Mouse (Mus musculus) intestine, postnatal 0 days (tissue): ENCODE results near the gene Mks1. TPM values are rescaled to one million over a fixed set of nuclear protein-coding genes. Genes with fewer than 3 reads are reported as not detected.
"Not testable (repeated sequence)": the region's sequence is repeated elsewhere in the genome, so short reads cannot be mapped to it uniquely, and the experiment has no call there.

Source experiments
- ATAC-seq: fragments of 200-750 bp; cut with Nextera tagmentation; 2 replicates; pipeline ENCODE4 v1.8.0; 2017; ENCODE audit warnings: mild to moderate bottlenecking, moderate TSS enrichment, moderate library complexity
- H3K27ac ChIP-seq: fragments of 300-500 bp; sonication (generic); 2 replicates; pipeline ENCODE4 v1.5.1; 2014; ENCODE audit warnings: mild to moderate bottlenecking, low read depth, low read length, moderate library complexity
- H3K27me3 ChIP-seq: fragments of 300-500 bp; sonication (generic); replicated peaks from 2 replicates; pipeline ENCODE4 v1.6.1; 2014; ENCODE audit warnings: low read length, mixed read lengths; ENCODE audit not compliant: control insufficient read depth, insufficient read depth
- H3K36me3 ChIP-seq: fragments of 300-500 bp; sonication (generic); 2 replicates; pipeline ENCODE4 v1.6.1; 2014; ENCODE audit warnings: mild to moderate bottlenecking, moderate library complexity; ENCODE audit not compliant: control insufficient read depth, insufficient read depth
- H3K4me1 ChIP-seq: fragments of 300-500 bp; sonication (generic); replicated peaks from 2 replicates; pipeline ENCODE4 v1.6.1; 2014; ENCODE audit warnings: antibody characterized with exemption, low read length, mixed read lengths; ENCODE audit not compliant: control insufficient read depth, insufficient read depth
- H3K4me2 ChIP-seq: fragments of 300-500 bp; sonication (generic); replicated peaks from 2 replicates; pipeline ENCODE4 v1.6.1; 2014; ENCODE audit warnings: low read depth, mild to moderate bottlenecking, moderate library complexity
- H3K4me3 ChIP-seq: fragments of 300-500 bp; sonication (generic); 2 replicates; pipeline ENCODE4 v1.5.1; 2014; ENCODE audit warnings: low read depth, low read length
- H3K9ac ChIP-seq: fragments of 300-500 bp; sonication (generic); 2 replicates; pipeline ENCODE4 v1.6.1; 2014; ENCODE audit warnings: mild to moderate bottlenecking, low read depth, low read length
- H3K9me3 ChIP-seq: fragments of 300-500 bp; sonication (generic); 2 replicates; pipeline ENCODE4 v1.6.1; 2016; ENCODE audit warnings: mixed run types; ENCODE audit not compliant: control insufficient read depth
- CTCF ChIP-seq: sonication (generic); IDR thresholded peaks from 2 replicates; pipeline ENCODE4 v1.5.1; 2016; ENCODE audit warnings: low read depth, mild to moderate bottlenecking, control low read depth, antibody characterized with exemption, moderate library complexity
- WGBS: fragments of 180-500 bp; shearing (Covaris S2); extraction: QIAGEN DNeasy Blood & Tissue Kit; methylation state at CpG from one replicate; pipeline ENCODE4 v1.1.7; 2014; 5-methylcytosine and 5-hydroxymethylcytosine counted together
- polyA plus RNA-seq: library from polyadenylated mRNA; unstranded; fragments of >200 nt; fragmentation: Nextera tagmentation; extraction: Ambion mirVana; gene quantifications from 2 replicates; pipeline ENCODE4 v1.2.1, GENCODE M21; 2015

The Mks1 gene
- polyA plus RNA-seq, 1 experiment from 2014 or later, result 2.6 TPM

DNA sequence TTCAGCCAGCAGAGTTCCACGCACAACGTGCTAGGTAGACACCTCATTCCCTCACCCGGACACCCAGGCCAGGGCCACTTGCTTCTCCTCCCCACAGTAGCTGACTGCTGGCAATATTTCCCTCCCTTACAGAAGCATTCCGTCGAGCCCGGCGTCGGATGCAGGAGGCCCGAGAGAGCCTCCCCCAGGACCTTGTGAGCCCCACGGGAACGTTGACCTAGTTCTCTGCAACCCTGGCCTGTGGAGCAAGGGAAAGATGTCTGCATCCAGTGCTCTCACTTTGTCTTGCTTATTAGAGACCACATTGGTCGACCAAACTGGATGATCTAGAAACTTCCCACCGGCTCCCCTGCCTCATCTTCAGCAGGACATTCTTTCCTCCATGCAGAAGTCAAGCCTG is 9.8 kb downstream of the Mks1 start:
- H3K4me3 ChIP-seq, result no peak overlapping the region

DNA sequence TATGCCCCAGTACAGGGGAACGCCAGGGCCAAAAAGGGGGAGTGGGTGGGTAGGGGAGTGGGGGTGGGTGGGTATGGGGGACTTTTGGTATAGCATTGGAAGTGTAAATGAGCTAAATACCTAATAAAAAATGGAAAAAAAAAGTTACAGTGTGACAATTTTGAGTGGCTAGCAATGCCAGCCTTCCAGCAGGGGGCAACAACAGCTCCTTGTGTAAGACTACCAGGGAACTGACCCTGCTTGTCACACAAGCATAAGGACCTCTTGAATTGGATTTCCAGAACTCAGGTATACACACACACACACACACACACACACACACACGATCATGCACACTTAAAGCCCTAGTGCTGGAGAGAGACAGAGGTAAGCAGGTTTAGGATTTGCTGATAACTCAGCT is 13.9 kb downstream of the Mks1 start:
- TF ChIP-seq CTCF, result peak; percentile 55
- H3K4me2 ChIP-seq, H3K4me1 ChIP-seq, H3K4me3 ChIP-seq, H3K9me3 ChIP-seq, H3K27me3 ChIP-seq, ATAC-seq, H3K27ac ChIP-seq, H3K9ac ChIP-seq: not testable (repeated sequence)
- H3K36me3 ChIP-seq, result peaks cover 12% of the 10 kb centered on the region
- WGBS, result 69% methylated on average over 1 of the region's 2 CpGs

More for the DNA sequence above, 9.8 kb downstream of the Mks1 start:
- Histone ChIP-seq H3K4me1 (no peaks in the 10 kb centered on the region), H3K27ac (no peak overlapping the region), H3K9ac (no peak overlapping the region), H3K36me3 (peaks cover 33% of the 10 kb centered on the region), H3K9me3 (no peaks in the 10 kb centered on the region), H3K27me3 (no peaks in the 10 kb centered on the region), H3K4me2 (no peak overlapping the region)
- 92% methylated on average over 13 of the region's 13 CpGs for WGBS
- TF ChIP-seq CTCF, result no peak
- ATAC-seq, result no peak

DNA sequence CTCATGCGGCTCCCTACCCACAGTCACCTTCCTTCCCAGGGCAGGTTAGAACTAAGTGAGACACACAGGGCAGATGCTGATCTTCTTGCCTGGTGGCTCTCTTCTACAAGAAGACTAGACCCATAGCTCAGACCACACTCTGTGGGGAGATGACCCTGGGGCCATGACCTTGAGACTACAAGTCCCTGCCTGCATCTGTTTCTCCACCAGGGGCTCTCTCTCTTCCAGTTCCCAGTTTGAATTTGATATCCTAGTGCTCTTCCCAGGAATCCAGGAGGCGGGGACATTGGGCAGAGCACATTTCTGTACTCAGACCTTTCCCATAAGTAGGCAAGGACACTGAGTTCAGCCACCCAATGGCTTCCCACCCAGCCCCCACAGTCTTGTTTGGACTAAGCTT is 17.1 kb downstream of the Mks1 start:
- no peaks in the 10 kb centered on the region for H3K27me3 ChIP-seq

DNA sequence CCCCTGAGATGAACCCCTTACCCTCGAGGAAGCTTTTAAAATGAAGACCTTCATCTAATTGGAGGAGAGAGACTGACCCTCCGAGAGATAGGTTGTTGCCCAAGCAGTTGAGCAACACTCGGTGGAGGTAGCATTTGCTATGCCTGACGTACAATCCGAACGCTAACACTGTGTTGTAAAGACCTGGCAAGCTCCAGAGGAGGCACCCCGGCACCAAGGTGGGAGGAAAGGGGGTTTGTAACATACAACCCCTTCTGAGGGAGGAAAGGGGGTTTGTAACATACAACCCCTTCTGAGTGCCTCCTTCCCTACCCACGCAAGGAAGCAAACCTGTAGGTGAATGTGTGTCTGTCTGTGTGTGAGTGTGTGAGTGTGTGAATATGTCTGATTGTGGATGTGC is 18.8 kb downstream of the Mks1 start:
- TF ChIP-seq CTCF, result no peak
- Histone ChIP-seq H3K27me3 (no peaks in the 10 kb centered on the region), H3K4me3 (no peak overlapping the region), H3K4me2 (no peak overlapping the region), H3K36me3 (no peaks in the 10 kb centered on the region), H3K9ac (no peak overlapping the region), H3K27ac (no peak overlapping the region), H3K4me1 (no peaks in the 10 kb centered on the region), H3K9me3 (no peaks in the 10 kb centered on the region)
- ATAC-seq, result no peak
- 31% methylated on average over 8 of the region's 8 CpGs for whole genome bisulfite sequencing

More for the DNA sequence above, 17.1 kb downstream of the Mks1 start:
- Histone ChIP-seq H3K9ac (no peak overlapping the region), H3K9me3 (no peaks in the 10 kb centered on the region), H3K27ac (no peak overlapping the region), H3K4me2 (no peak overlapping the region), H3K4me1 (no peaks in the 10 kb centered on the region), H3K4me3 (no peak overlapping the region), H3K36me3 (no peaks in the 10 kb centered on the region)
- no peak for ATAC-seq
- 0 out of 2 replicates have a peak, but pooled peaks have one; percentile 14 for TF ChIP-seq CTCF
- WGBS, result 73% methylated on average over 2 of the region's 2 CpGs

DNA sequence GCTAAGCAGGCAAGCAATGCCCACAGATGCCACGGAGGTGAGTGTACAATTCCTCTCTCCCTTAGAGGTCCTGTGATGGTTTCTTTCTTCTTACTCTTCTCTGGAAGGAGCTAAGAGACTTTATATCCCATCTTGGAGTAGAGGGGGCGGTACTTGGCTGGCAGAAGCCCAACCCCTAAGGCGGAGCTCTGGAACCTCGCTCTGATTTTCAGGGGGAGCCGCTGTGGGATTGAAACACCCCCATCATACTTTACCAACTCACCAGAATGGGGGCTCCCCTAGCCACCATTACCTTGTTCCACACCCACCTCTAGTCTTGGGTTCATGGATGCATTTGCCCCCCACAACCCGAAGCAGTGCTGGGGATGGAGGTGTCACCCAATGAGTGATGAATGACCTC is 22.4 kb downstream of the Mks1 start, which contains the start of gene Epx:
Gene Epx (minus strand): TSS at position 101 of the 400 bp plus-strand sequence.
- no peaks in the 10 kb centered on the region for H3K27me3 ChIP-seq
- no peaks in the 10 kb centered on the region for H3K36me3 ChIP-seq
- H3K4me2 ChIP-seq, result no peak within 1 kb of the TSS
- no peak for TF ChIP-seq CTCF
- H3K9ac ChIP-seq, result no peak within 1 kb of the TSS
- H3K4me3 ChIP-seq, result no peak within 1 kb of the TSS
- 70% methylated on average over 6 of the region's 6 CpGs for WGBS
- ATAC-seq, result no peak
- no peaks in the 10 kb centered on the region for H3K4me1 ChIP-seq
- H3K9me3 ChIP-seq, result no peaks in the 10 kb centered on the region
- no peak within 1 kb of the TSS for H3K27ac ChIP-seq

DNA sequence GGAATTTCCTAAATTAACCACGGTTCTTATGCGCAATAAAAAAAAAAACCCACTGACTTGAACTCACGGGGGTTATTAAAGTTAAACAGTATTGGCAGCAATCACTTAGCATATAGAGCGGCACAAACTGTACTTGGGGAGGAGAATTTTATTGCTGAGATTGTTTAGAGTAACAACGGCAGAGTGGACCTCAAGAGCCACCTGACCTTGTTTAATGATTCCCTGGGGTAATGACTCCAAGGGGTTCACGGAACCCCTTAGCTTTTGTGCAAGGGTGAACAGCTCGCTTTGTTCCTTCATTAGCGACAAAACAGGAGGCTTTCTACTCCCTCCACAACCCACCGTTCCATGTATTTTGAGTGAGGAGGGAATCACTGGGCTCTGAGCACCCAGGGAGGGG is 26.8 kb downstream of the Mks1 start:
- no peak overlapping the region for H3K9ac ChIP-seq
- H3K4me1 ChIP-seq, result no peaks in the 10 kb centered on the region
- H3K9me3 ChIP-seq, result no peaks in the 10 kb centered on the region
- 0 out of 2 replicates have a peak overlapping the region, but pooled peaks have one; percentile 13 for H3K4me2 ChIP-seq
- peak; percentile 47; the same call in 1 of the 2 replicates for ATAC-seq
- no peak overlapping the region for H3K4me3 ChIP-seq
- no peak for TF ChIP-seq CTCF
- H3K36me3 ChIP-seq, result no peaks in the 10 kb centered on the region
- no peak overlapping the region for H3K27ac ChIP-seq
- no peaks in the 10 kb centered on the region for H3K27me3 ChIP-seq
- WGBS, result 27% methylated on average over 9 of the region's 9 CpGs

DNA sequence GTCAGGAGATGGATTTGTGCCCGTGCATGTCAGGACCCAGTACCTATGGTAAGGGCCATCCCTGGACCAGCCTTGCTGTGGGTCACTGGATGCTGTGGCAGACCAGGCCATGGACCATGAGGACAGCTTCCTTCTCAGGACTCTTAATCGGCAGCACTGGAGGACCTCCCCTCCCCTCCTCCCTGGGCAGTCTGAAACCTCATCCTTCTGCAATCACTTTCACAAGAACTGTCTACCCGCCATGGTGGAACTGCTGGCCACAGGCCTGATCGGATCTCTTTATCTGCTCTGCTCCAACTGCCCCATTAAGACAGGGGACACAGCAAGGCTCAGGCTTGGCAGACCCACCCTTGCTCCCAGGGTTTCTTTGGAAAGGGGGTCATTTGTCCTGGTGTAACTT is 28.7 kb downstream of the Mks1 start:
- Histone ChIP-seq H3K9ac (no peak overlapping the region), H3K27ac (no peak overlapping the region), H3K9me3 (no peaks in the 10 kb centered on the region), H3K4me1 (no peaks in the 10 kb centered on the region), H3K36me3 (no peaks in the 10 kb centered on the region), H3K4me2 (no peak overlapping the region), H3K4me3 (no peak overlapping the region), H3K27me3 (no peaks in the 10 kb centered on the region)
- no peak for TF ChIP-seq CTCF
- 72% methylated on average over 4 of the region's 4 CpGs for WGBS
- no peak for ATAC-seq
